20 mouse cellular contexts compared by ENCODE assay signal in the genomic region with DNA sequence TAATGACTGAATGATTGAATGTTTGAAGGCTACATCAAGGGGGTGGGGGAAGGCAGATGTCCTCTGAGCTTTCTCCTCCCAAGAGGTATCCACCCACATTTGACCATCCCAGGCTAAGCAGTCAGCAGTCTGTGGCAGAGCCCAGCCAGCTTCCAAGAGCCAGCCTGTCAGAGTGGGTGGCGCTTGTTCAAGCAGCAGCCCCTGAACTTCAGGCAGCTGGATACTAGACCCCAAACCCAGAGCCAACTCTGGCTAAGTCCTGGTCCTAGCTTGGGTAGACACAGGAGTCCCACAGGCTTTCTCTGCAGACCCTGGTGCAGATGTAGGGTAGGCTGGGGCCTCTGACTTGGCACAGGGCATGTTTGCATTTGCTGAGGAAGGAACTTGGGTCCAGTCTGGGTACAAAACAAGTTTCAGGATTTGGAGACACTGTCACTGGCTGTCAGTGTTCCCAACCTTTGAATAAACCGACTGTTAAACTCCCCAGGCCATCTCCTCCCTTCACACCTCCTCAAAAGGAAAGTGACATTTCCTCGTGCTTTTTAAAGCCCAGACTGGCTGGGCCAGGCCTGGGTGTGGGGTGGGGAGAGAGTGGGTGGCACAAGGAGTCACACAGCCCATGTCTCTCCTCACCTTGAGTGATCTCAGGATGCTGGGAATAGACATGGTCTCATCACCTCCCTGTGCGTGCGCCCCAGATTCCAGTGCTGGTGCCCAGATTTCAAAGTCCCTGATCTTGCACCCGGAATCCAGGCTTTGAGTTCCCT. TPM values are rescaled to one million over a fixed set of nuclear protein-coding genes. Genes with fewer than 3 reads are reported as not detected.
A peak's percentile ranks its signal among the peaks of the same experiment; 100 is the strongest.
DNase-seq lines count a peak whose midpoint lies in the region; TF ChIP-seq lines count a peak whose summit lies in the region.
"Had no signal": no experiment of that assay in that cellular context is flagged by ENCODE, and none has a peak within 500 bp of the region (broad histone marks: within the 10 kb centered on the region; RNA-seq: fewer than 3 reads in every experiment).

No protein-coding gene starts in this region.

- H3K27ac ChIP-seq in left cerebral cortex, adult 2 months = peak overlapping the region; percentile 69
- H3K27ac ChIP-seq: embryonic facial prominence, embryonic 13.5 days; forebrain, embryonic 12.5 days; heart, embryonic 10.5 days; hindbrain, embryonic 13.5 days; hindbrain, postnatal 0 days had no signal

- intact Hi-C loops in gastrocnemius, postnatal 14 days (cut with DNase I; ENCODE audit: low total_unique reads) = no loop called here
- intact Hi-C loops in left cerebral cortex, adult 2 months (cut with DNase I) = no loop called here
- intact Hi-C loops in left cerebral cortex, postnatal 10 days (cut with DNase I) = no loop called here
- intact Hi-C loops in gastrocnemius, postnatal 36 days (cut with DNase I) = no loop called here
- intact Hi-C loops in heart, postnatal 10 days (cut with DNase I) = no loop called here

- no peak overlapping the region for H3K4me3 ChIP-seq in left cerebral cortex, adult 2 months
- H3K4me3 ChIP-seq: embryonic facial prominence, embryonic 13.5 days; forebrain, embryonic 12.5 days; heart, embryonic 10.5 days; hindbrain, embryonic 13.5 days had no signal

- peak; percentile 77 for DNase-seq in gastrocnemius, adult 18-20 months (ENCODE audit: low spot score)
- no peak for DNase-seq in gastrocnemius, postnatal 14 days
- no peak for DNase-seq in left cerebral cortex, adult 2 months (ENCODE audit: extremely low spot score in 1 of 2, low spot score in 2 of 2)
- no peak for DNase-seq in left cerebral cortex, postnatal 10 days (ENCODE audit: extremely low spot score in 1 of 2, low spot score in 2 of 2)
- DNase-seq in gastrocnemius, postnatal 36 days = peak; percentile 34 to 35
- no peak for DNase-seq in heart, postnatal 10 days
- no peak for DNase-seq in spleen, adult 18-20 months
- DNase-seq: adrenal gland, adult 2 months; adrenal gland, postnatal 25 days; cerebellum, adult 8-10 months; cerebellum, postnatal 25 days; heart, adult 18-20 months; heart, postnatal 14 days had no signal

- no peak for TF ChIP-seq CTCF in left cerebral cortex, adult 2 months (IDR thresholded peaks at IDR 0.05)

RNA-seq across cellular contexts. Expression of a gene that starts 17.8 kb away (rescaled TPM):
- 10 to 100 TPM; 59.0 to 67.2 TPM for total RNA-seq in gastrocnemius, adult 18-20 months (2021)
- 10 to 100 TPM; 34.8 to 35.1 TPM for total RNA-seq in gastrocnemius, postnatal 14 days (2021)
- total RNA-seq in left cerebral cortex, adult 2 months (2021) = 100 to 1,000 TPM; 140 to 149 TPM
- total RNA-seq in left cerebral cortex, postnatal 10 days (2021) = 10 to 100 TPM; 52.9 to 53.4 TPM
- total RNA-seq in gastrocnemius, postnatal 36 days (2021) = 10 to 100 TPM; 51.6 to 54.2 TPM
- total RNA-seq in heart, postnatal 10 days (2021) = under 1 TPM; 0.02 to 0.17 TPM
- total RNA-seq: MEL had no signal

RNA-seq across cellular contexts. Expression of a gene that starts 37.9 kb away (rescaled TPM):
- 10 to 100 TPM; 14.9 to 15.5 TPM for total RNA-seq in gastrocnemius, adult 18-20 months (2021)
- total RNA-seq in gastrocnemius, postnatal 14 days (2021) = 10 to 100 TPM; 24.3 to 30.6 TPM
- under 1 TPM in 1 of 2 experiments, not detected in 1; 0.30 TPM for total RNA-seq in left cerebral cortex, adult 2 months (2021)
- total RNA-seq in left cerebral cortex, postnatal 10 days (2021) = not detected
- total RNA-seq in gastrocnemius, postnatal 36 days (2021) = 10 to 100 TPM; 12.6 to 19.8 TPM
- total RNA-seq in heart, postnatal 10 days (2021) = not detected
- total RNA-seq: adrenal gland, adult 2 months; adrenal gland, postnatal 25 days; heart, adult 18-20 months; heart, postnatal 14 days; hematopoietic stem cell, adult 5-6 weeks; MEL had no signal

Comparison
In these comparisons a context has a peak if more than half of its experiments do, and no peak if none do; other contexts are left out.
1. DNase-seq: peak in gastrocnemius, adult 18-20 months (single experiment) and gastrocnemius, postnatal 36 days (2 of 2); none in gastrocnemius, postnatal 14 days (single experiment), left cerebral cortex, adult 2 months (0 of 2), left cerebral cortex, postnatal 10 days (0 of 2), heart, postnatal 10 days (0 of 2) and spleen, adult 18-20 months (0 of 2).
2. RNA of a gene that starts 17.8 kb away (total RNA-seq): 140 to 149 TPM in left cerebral cortex, adult 2 months, 59.0 to 67.2 TPM in gastrocnemius, adult 18-20 months, 51.6 to 54.2 TPM in gastrocnemius, postnatal 36 days, 52.9 to 53.4 TPM in left cerebral cortex, postnatal 10 days and 34.8 to 35.1 TPM in gastrocnemius, postnatal 14 days; 0.02 to 0.17 TPM in heart, postnatal 10 days; every median in the first group is over 10 times any median in the second.
3. RNA of a gene that starts 37.9 kb away (total RNA-seq): 24.3 to 30.6 TPM in gastrocnemius, postnatal 14 days, 12.6 to 19.8 TPM in gastrocnemius, postnatal 36 days and 14.9 to 15.5 TPM in gastrocnemius, adult 18-20 months; 0.30 TPM in left cerebral cortex, adult 2 months, not detected in left cerebral cortex, postnatal 10 days and not detected in heart, postnatal 10 days; every median in the first group is over 10 times any median in the second.